Mouse (Mus musculus) liver, embryonic 14.5 days (tissue): Measurements from ENCODE around the gene Arhgap24. TPM values are rescaled to one million over a fixed set of nuclear protein-coding genes. Genes with fewer than 3 reads are reported as not detected.

Source experiments
- ATAC-seq: fragments of 200-750 bp; cut with Nextera tagmentation; 2 replicates; pipeline ENCODE4 v1.8.0; 2017; ENCODE audit warnings: moderate number of reproducible peaks, mild to moderate bottlenecking, moderate library complexity; ENCODE audit not compliant: insufficient read depth
- DNase-seq, 3 experiments: peaks; one replicate each; pipeline ENCODE4 v3.0.0-alpha.2; 2012 to 2013; ENCODE audit warnings: low read depth in 3 of 3, low spot score in 3 of 3
- H3K27ac ChIP-seq: fragments of 300-500 bp; sonication (generic); 2 replicates; pipeline ENCODE4 v1.5.1; 2014; ENCODE audit warnings: moderate library complexity, mild to moderate bottlenecking, control low read depth, inconsistent platforms
- H3K27me3 ChIP-seq: fragments of 300-500 bp; sonication (generic); 2 replicates; pipeline ENCODE4 v1.6.1; 2014; ENCODE audit warnings: mild to moderate bottlenecking, low read length, moderate library complexity; ENCODE audit not compliant: control insufficient read depth, insufficient read depth
- H3K36me3 ChIP-seq: fragments of 300-500 bp; sonication (generic); replicated peaks from 2 replicates; pipeline ENCODE4 v1.6.1; 2014; ENCODE audit warnings: low read depth; ENCODE audit not compliant: control insufficient read depth, insufficient read depth
- H3K4me1 ChIP-seq, 2 experiments: fragments of 200-500 bp in 1 of 2; fragments of 300-500 bp in 1 of 2; sonication (generic) in 1 of 2; replicated peaks; 2 replicates each; pipeline ENCODE4 v1.6.1; 2012 to 2014; ENCODE audit warnings: antibody characterized with exemption in 1 of 2, inconsistent platforms in 1 of 2, low read length in 1 of 2; ENCODE audit not compliant: control insufficient read depth in 2 of 2, insufficient read depth in 2 of 2
- H3K4me2 ChIP-seq: fragments of 300-500 bp; sonication (generic); 2 replicates; pipeline ENCODE4 v1.6.1; 2014; ENCODE audit warnings: low read depth, mild to moderate bottlenecking, control low read depth, moderate library complexity
- H3K4me3 ChIP-seq, 2 experiments: fragments of 200-500 bp in 1 of 2; fragments of 300-500 bp in 1 of 2; sonication (generic) in 1 of 2; 2 replicates each; pipeline ENCODE4 v1.5.1; 2012 to 2014; ENCODE audit warnings: low read depth in 2 of 2, low read length in 2 of 2, mild to moderate bottlenecking in 2 of 2, control low read depth in 1 of 2, inconsistent platforms in 1 of 2, moderate library complexity in 1 of 2; ENCODE audit not compliant: insufficient read depth in 1 of 2
- H3K9ac ChIP-seq: fragments of 300-500 bp; sonication (generic); replicated peaks from 2 replicates; pipeline ENCODE4 v1.6.1; 2014; ENCODE audit warnings: mild to moderate bottlenecking, control low read depth, moderate library complexity
- H3K9me3 ChIP-seq: fragments of 300-500 bp; sonication (generic); 2 replicates; pipeline ENCODE4 v1.6.1; 2016; ENCODE audit warnings: low read length, mixed read lengths; ENCODE audit not compliant: control insufficient read depth
- CTCF ChIP-seq: IDR thresholded peaks from 2 replicates; pipeline ENCODE4 v1.5.1; 2016; ENCODE audit warnings: antibody characterized with exemption, low read depth, control low read depth
- EP300 ChIP-seq: IDR thresholded peaks from 2 replicates; pipeline ENCODE4 v1.6.1; 2016; ENCODE audit warnings: antibody characterized with exemption, low read depth
- WGBS: fragments of 180-500 bp; shearing (Covaris S2); extraction: QIAGEN DNeasy Blood & Tissue Kit; methylation state at CpG from one replicate; pipeline ENCODE4 v1.1.7; 2014; ENCODE audit not compliant: insufficient replicate concordance; 5-methylcytosine and 5-hydroxymethylcytosine counted together
- polyA plus RNA-seq, 2 experiments: library from polyadenylated mRNA; depleted of rRNA in 1 of 2; stranded (reverse) in 1 of 2; unstranded in 1 of 2; fragments of >200 nt; fragmentation: Nextera tagmentation in 1 of 2; extraction: Ambion mirVana in 1 of 2; gene quantifications; 2 replicates each; pipeline versions ENCODE4 v1.2.1 to v1.2.3; 2012 to 2014

The Arhgap24 gene
- polyA plus RNA-seq, 2 experiments = 1.8 to 2.1 TPM

GRCm38 (mm10) chr5:102693192-102693591, 212.0 kb downstream of the Arhgap24 start:
- ATAC-seq (no peak), DNase-seq (no peak)
- H3K4me1 ChIP-seq = no peaks in the 10 kb centered on the region; a peak in 1 of 4 replicates
- TF ChIP-seq EP300 (no peak), CTCF (no peak)
- H3K4me2 ChIP-seq = no peak overlapping the region
- no peaks in the 10 kb centered on the region for H3K36me3 ChIP-seq
- no peak overlapping the region for H3K9ac ChIP-seq
- no peaks in the 10 kb centered on the region for H3K27me3 ChIP-seq
- H3K4me3 ChIP-seq = no peak overlapping the region
- WGBS = 48% methylated on average over 2 of the region's 2 CpGs
- no peaks in the 10 kb centered on the region for H3K9me3 ChIP-seq
- no peak overlapping the region for H3K27ac ChIP-seq

GRCm38 (mm10) chr5:102693871-102694270, 212.7 kb downstream of the Arhgap24 start:
- Histone ChIP-seq H3K36me3 (no peaks in the 10 kb centered on the region), H3K4me2 (no peak overlapping the region), H3K4me1 (peaks cover 0 to 2% of the 10 kb centered on the region in 2 experiments; a peak in 2 of 4 replicates), H3K27me3 (no peaks in the 10 kb centered on the region), H3K4me3 (no peak overlapping the region), H3K27ac (no peak overlapping the region), H3K9me3 (no peaks in the 10 kb centered on the region), H3K9ac (no peak overlapping the region)
- TF ChIP-seq CTCF = no peak
- no peak for TF ChIP-seq EP300
- no peak for ATAC-seq
- WGBS = 36% methylated on average over 3 of the region's 3 CpGs
- no peak for DNase-seq

GRCm38 (mm10) chr5:102697784-102698183, 216.6 kb downstream of the Arhgap24 start:
- DNase-seq = no peak
- Histone ChIP-seq H3K27me3 (no peaks in the 10 kb centered on the region), H3K36me3 (no peaks in the 10 kb centered on the region), H3K4me2 (no peak overlapping the region), H3K4me1 (peaks cover 0 to 2% of the 10 kb centered on the region in 2 experiments; a peak in 2 of 4 replicates), H3K4me3 (no peak overlapping the region), H3K27ac (no peak overlapping the region), H3K9ac (no peak overlapping the region), H3K9me3 (no peaks in the 10 kb centered on the region)
- WGBS = 23% methylated on average over 1 of the region's 1 CpGs
- no peak for TF ChIP-seq EP300
- TF ChIP-seq CTCF = no peak
- ATAC-seq = no peak

GRCm38 (mm10) chr5:102698396-102698795, 217.2 kb downstream of the Arhgap24 start:
- Histone ChIP-seq H3K9ac (no peak overlapping the region), H3K27ac (no peak overlapping the region), H3K9me3 (no peaks in the 10 kb centered on the region), H3K4me3 (no peak overlapping the region), H3K4me1 (peaks cover 0 to 2% of the 10 kb centered on the region in 2 experiments; a peak in 2 of 4 replicates), H3K4me2 (no peak overlapping the region), H3K27me3 (no peaks in the 10 kb centered on the region), H3K36me3 (no peaks in the 10 kb centered on the region)
- ATAC-seq = no peak
- 62% methylated on average over 5 of the region's 5 CpGs for WGBS
- DNase-seq = no peak
- TF ChIP-seq EP300 (no peak), CTCF (no peak)

GRCm38 (mm10) chr5:102698891-102699290, 217.7 kb downstream of the Arhgap24 start:
- TF ChIP-seq EP300 = no peak
- TF ChIP-seq CTCF = no peak
- WGBS = 56% methylated on average over 2 of the region's 2 CpGs
- ATAC-seq = no peak
- H3K36me3 ChIP-seq = no peaks in the 10 kb centered on the region
- peaks cover 0 to 2% of the 10 kb centered on the region in 2 experiments; a peak in 2 of 4 replicates for H3K4me1 ChIP-seq
- no peak overlapping the region for H3K4me3 ChIP-seq
- no peaks in the 10 kb centered on the region for H3K9me3 ChIP-seq
- H3K27ac ChIP-seq = no peak overlapping the region
- no peaks in the 10 kb centered on the region for H3K27me3 ChIP-seq
- no peak for DNase-seq
- H3K9ac ChIP-seq = no peak overlapping the region
- no peak overlapping the region for H3K4me2 ChIP-seq
